Mouse (Mus musculus) cerebellum, postnatal 36 days (tissue): Measurements from ENCODE around the gene Glce.

Source experiments
- DNase-seq, 2 experiments: peaks; one replicate each; pipeline ENCODE4 v3.0.0; 2021 to 2022; ENCODE audit warnings: mixed read lengths in 2 of 2

Glce gene

GRCm38 (mm10) chr9:62025056-62025455, 97.4 kb downstream of the Glce start:
- no peak for DNase-seq

- DNase-seq: no peak
Measured at GRCm38 (mm10) chr9:62023879-62024278, 98.6 kb downstream of the Glce start.

- no peak for DNase-seq
Measured at GRCm38 (mm10) chr9:62022961-62023680, 99.3 kb downstream of the Glce start.

GRCm38 (mm10) chr9:62021583-62022120, 100.8 kb downstream of the Glce start:
- no peak for DNase-seq

- DNase-seq: no peak
Measured at GRCm38 (mm10) chr9:62020259-62020658, 102.2 kb downstream of the Glce start.

- no peak for DNase-seq
Measured at GRCm38 (mm10) chr9:62018229-62019093, 104.0 kb downstream of the Glce start.

- DNase-seq: no peak
Measured at GRCm38 (mm10) chr9:62017329-62017728, 105.1 kb downstream of the Glce start.

GRCm38 (mm10) chr9:62015504-62015903, 107.0 kb downstream of the Glce start:
- DNase-seq: no peak

GRCm38 (mm10) chr9:62013316-62014097, 108.9 kb downstream of the Glce start:
- no peak for DNase-seq

GRCm38 (mm10) chr9:62008360-62008759, 114.1 kb downstream of the Glce start:
- no peak for DNase-seq
